Mouse (Mus musculus): Measurements from ENCODE around the gene Gimap5.

Gimap5 gene

DNA sequence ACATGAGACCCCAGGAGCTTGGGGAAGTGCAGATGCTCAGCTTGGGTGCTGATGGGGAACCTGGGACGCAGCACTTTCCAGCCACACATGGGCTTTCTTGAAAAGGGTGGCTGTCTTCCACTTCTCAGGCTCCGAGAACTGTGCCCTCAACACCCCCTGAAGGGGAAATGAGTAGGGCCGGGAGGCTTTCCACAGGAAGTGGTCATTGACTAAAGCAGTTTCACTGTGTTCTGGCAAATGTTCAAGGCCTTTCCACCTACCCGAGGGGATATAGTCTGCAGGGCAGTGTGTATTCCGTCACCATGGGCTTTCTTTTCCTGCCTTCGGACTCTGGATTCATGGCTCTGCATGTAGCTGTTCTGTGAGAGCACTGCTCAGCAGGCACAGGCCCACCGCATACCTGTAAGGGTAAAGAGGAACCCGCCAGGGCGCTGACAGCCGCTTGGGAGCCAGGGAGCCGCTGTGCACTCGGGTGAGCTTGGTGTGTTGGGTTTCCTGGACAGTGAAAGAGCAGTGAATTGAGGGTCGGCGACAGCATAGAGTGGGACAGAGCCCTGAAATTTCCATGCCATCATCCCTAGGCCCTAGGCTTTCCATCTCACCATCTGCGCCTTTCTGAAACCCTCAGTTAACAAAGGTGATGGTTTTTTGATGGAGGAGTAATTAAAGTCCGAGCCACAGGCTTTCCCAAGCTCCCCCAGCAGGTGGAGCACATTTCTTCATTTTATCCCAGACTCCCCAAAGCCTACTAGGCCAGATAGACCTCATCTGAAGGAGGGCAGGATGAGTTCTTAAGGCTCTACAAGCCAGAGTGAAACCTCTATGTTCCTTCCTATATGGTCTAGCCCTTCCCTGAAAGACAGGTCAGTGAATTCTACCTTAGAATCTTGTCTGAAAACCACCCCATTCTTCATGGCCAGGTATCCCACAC lies at the start of gene Gimap5:
Gene Gimap5, plus strand, starts transcription at position 239 of the 931 bp plus-strand sequence.
- DNase-seq: peak; percentile 46

DNA sequence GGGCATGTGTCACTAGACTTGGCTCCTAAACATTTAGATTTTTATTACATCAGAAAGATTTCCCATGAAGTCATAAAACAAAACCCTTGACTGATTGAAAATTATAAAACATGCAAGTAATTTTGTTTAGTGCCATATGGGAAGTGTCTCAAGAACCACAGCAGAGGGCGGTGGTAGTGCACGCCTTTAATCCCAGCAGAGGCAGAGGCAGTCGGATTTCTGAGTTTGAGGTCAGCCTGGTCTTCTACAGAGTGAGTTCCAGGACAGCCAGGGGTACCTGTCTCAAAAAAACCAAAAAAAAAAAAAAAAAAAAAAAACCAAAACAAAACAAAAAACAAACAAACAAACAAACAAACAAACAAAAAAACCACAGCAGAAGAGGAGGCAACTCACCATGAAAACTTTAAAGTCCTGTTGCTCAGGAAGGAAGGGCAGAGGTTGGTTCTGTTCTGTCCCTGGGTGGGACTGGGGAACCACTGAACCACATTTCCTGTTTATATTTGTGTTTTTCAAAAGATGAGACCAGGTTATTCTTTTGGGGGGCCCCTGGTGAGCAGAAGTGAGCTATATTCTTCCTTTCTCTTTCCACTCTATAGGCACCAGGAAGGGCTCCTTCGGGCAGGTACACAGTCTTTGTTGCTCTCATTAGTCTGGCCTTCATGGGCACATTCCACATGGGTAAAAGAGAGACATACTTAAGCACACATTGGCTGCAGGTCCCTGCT lies 49.0 kb upstream of the Gimap5 start:
- no peak for DNase-seq

DNA sequence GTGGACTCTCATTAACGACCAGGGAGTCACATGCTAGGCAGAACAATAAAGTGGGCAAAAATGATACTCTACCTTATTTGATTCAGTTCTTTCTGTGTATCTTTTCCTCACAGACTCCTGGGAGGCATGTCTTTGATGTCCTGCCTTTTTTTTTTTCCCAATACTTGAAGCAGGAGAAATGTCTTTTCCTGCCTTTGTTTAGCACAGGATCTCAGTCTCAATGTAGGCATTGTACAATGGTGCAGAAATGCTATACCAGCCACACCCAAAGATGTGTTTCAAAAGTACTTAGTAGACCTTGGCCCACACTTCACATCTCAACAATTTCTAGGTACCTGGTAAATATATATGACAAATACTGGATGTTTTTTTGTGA lies 48.5 kb upstream of the Gimap5 start:
- DNase-seq: no peak

DNA sequence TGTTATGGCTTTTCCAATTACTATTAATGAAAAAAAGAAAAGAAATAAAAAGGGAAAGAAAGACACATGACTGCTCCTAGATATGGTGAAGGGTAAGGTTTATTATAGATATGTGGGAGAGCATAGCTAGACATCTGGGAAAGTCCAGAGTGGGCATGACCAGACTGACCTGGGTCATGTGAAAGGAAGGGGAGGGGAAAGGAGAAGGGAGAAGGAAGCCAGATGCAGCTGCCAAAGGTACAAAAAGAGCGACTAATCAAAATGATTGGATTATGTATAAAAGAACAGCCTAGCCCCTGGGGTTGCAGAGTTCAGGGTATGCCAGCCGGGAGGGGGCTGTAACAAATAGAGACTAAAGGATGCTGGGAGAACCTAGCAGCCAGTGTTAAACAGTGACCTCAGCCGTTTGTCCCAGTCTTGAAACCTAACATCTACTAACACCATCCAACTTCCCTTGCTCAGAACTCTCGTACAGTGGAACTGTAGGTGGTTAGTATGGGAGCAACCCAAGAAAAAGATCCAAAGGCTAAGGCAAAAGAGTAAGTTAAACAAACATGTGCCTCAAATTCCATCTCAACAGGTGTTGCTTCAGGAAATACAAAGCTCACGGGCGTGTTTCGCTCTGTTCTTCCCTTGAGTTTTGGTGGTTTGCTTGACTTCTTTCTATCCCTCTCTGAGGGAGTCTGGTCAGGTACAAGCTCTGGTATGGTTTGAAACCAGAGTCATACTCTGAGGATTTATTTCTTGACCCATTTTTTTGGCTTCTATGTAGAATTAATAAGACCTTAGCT lies 47.7 kb upstream of the Gimap5 start:
- no peak for DNase-seq

DNA sequence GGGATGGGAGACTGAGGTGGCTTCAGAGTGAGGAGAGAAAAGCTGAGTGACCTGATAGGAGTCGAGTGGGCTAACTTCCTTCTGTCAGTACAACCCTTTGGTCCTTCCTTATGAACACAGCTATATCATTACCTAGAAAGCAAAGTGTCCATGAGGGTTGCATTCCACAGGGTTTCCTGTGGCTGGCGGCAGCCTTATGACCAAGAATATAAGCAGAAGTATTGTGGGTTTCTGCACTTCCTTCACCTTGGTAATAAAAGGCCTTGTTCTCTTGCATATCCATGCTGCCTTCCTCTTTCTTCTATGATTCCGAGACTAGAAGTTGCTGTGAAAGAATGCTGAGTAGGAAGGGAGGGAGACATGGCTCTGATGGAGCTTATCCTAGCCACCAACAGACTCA lies 47.1 kb upstream of the Gimap5 start:
- no peak for DNase-seq

DNA sequence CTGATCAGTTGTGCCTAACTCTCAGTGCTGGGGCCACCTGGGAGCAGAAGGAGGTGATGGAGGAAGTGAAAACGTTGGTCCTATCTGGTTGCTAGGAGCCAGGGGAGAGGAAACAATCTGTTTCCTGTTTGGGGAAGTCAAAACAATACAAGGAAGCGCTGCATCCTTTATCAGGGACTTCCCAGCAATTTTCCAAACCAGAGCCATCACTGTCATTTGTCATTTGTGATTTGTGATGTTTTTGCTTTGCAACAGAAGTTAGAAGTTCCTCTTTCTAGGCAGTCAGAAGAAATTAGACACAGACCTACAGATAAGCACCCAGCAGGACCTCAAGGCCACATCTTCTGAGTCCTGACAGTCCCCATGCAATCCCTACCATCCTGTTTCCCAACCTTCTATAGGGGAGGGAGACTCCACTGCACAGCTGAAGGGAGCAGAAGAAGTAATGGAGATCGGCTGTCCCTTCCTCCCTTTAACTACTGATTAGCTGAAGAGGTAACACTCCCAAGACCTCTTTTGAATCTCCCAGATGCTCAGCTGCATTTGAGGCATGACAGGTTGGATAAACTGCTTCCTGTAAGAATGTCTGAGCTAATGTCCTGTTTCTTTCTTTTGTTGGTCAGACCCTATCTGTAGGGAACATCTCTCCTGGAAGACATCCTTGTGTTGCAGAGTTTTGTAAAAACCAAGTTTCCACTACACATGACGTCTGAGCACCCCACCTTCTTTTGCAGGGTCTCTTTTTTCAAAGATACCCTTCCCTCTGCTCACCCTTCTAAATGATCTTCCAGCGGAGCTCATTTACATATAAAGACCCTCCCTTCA lies 45.5 kb upstream of the Gimap5 start:
- DNase-seq: no peak

DNA sequence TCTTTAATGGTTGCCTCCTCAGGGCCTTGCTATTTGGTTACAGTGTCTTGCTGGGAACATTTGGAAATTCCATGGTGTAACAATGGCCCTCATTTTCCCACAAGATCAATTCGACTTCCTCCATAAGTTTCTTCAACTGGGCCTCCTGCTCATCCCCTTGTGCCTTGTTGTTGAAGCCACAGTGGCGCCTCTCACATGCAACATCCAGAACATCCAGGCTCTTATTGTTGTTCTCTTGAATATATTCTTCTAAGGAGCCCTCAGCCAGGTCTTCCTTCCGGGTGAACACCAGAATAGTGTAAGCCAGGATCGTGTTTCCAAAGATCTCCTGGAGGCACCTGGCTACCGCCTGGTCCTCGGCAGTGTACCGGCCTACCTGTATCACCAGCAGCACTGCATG lies 43.9 kb upstream of the Gimap5 start:
- no peak for DNase-seq

DNA sequence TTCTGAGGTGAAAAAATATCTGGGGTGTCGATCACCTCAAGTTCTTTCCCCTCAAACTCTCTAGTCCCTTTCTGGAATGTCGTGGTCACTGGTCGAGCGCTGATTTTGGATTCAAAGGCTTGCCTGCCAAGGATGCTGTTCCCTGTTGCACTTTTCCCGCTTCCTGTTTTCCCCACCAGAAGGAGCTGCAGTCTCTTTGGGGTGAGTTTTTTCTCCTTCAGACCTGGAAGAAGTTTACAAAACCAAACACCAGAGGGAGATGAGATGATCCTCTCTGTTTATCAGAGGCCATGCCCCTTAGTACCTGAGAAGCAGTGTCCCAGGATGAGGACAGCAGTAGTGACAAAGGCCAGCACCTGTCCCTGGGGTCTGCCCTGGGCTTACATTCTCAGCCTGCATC lies 43.4 kb upstream of the Gimap5 start:
- DNase-seq: no peak

DNA sequence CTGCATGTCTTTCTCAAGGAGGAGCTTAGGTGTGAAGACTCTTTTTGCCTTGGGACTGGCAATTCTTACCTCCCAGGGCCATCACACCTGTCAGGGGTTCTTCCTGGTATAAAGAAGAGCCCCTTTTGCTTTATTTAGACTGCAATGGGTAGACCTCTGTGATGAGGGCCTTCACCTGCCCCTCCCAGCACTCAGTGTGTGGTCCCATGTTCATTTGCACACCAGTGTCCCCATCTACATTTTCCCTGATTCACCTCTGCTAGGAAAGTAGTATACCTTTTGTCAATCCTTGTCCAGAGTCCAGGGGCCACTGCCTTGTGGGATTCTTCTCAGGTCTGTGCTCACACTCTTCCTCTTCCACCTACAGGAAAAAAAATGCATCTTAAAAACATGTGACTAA lies 41.9 kb upstream of the Gimap5 start:
- no peak for DNase-seq

DNA sequence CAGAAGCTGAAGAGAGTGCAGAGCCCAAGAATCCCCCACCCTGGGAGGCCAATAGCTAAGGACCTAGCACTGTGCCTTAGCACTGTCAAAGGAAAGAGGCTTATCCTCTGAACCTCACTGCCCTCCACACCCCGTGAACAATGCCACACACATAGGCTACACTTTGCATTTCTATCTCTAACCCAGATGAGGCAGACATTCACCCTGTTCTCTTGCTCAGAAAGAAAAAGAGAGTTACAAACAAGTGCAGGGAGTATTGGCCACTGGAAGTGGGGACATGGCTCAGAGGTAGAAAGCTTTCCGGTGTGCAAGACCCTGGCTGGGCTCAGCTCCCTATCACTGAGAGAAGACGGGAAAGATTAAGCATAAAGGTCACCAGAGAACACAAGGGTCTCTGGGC lies 39.9 kb upstream of the Gimap5 start:
- DNase-seq: no peak

DNA sequence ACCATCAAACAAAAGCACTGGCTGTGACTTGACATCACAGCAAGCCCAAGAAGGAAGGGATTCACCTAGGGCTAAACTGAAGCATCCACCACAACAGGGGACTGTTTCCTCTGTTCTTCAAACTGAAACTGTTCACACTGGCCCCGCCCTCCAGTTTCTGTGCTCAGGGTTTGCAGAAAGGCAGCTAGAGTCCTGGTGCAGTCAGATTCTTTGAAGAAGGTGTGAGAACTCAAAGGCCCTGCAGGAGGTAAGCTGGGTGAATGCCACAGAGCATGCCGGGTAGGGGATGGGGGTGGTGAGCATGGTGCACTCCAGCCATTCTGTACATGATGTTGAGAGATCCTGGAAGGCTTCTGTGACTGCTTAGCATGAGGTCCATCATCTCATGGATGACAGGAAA lies 27.5 kb upstream of the Gimap5 start, which contains the start of the genes Gm28053 and Gimap7:
Gene Gm28053, plus strand, starts transcription at position 153 of the 400 bp plus-strand sequence.
Gene Gimap7, plus strand, starts transcription at position 167 of the 400 bp plus-strand sequence.
- DNase-seq: no peak

DNA sequence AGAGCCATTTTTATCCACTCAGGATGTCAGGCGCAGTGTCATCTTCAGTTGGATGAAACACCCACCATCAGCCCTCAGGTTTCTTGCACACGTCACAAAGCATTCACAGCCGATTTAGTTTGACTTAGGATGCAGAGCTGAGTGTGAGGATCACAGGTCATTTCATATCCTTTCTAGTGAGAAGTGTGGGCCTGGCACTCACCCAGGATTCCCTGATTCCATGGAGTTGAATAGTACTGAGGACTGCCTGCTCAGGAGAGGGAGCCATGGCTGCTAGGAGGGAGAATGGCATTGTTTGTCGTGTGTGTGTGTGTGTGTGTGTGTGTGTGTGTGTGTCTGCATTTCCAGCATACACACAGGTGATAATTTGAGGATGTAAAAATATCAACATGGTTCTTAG lies 25.7 kb upstream of the Gimap5 start:
- no peak for DNase-seq

DNA sequence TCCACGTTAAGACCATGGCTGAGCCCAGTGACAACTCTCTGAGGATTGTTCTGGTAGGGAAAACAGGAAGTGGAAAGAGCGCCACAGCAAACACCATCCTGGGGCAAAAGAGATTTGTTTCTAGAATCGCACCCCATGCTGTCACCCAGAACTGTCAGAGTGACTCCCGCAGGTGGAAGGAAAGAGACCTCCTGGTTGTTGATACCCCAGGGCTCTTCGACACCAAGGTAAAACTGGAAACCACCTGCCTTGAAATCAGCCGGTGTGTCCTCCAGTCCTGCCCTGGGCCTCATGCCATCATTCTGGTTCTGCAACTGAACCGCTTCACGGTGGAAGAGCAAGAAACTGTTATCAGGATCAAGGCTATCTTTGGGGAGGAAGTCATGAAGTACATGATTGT lies 22.5 kb upstream of the Gimap5 start:
- DNase-seq: no peak

DNA sequence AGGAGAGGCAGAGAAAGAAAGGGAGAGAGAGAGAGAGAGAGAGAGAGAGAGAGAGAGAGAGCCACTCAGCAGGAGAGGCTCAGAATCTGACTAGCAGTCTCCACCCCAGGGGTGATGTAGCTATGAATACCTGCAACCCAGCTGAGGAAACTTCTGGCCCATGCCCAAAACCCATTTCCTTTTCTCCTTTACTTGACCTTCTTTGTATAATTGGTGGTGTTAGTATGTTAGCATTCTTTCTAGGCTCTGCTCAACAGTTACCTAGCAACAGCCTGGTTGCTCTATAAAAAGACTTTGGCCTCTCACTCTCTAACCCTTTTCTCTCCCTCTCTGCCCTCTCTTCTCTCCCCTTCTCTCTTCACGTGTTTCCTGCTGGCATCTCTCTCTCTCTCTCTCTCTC lies 20.5 kb upstream of the Gimap5 start:
- DNase-seq: peak; percentile 13

DNA sequence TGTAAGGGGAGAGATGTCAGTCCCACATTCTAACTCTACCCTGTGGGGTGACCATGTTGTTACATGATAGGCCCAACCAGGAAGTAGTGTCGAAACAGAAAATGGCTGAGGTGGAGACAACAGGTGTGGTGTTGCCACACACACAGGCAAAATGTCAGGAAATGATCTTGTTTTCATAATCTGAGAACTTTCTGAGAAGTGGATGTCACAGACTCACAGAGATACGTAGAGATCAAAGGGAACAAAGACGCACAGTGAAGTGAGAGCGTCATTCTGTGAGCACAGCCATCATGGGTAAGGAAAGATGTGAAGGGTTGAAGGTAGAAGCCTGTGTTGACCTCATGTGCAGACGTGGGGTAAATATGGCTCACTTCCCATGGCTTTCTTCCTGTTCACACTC lies 18.2 kb upstream of the Gimap5 start:
- no peak for DNase-seq

DNA sequence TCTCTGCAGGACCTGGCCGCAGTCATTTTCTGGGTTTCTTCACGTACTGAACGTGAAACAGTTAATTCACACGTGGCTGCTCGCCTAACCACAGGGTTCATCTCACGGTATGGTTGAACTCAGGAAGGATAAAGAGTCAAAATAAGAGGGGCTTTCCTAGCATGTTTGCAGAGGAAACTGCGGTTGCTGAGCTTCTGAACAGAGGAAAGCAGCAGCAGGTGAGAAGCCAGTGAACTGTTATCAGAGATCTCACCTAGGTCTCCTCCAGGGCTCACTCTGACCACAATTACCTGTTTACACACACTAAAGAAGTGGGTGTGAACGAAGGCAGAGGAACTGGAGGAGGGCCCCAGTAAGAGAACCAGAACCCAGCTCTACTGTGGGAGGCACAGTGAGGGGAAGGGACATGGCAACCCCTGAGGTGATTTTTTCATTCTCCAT lies 13.1 kb upstream of the Gimap5 start:
- DNase-seq: no peak

DNA sequence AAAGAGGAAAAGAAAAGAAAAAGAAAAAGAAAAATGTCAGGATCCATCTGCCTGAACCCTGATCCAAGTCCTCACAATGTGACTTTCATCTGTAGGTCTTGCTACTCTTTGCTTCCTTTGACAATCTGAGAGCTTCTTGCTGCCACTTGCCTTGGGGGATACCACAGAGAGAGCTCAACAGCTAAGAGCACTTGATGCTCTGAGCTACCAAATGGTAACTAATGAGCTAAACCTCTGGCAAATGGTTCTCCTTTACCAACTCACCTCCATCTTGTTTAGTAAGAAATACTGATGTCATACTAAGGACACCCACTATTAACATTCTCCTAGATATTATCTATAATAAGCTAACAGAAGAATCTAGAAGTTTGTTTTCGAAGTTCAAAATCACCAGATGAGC lies 12.3 kb upstream of the Gimap5 start:
- DNase-seq: no peak

DNA sequence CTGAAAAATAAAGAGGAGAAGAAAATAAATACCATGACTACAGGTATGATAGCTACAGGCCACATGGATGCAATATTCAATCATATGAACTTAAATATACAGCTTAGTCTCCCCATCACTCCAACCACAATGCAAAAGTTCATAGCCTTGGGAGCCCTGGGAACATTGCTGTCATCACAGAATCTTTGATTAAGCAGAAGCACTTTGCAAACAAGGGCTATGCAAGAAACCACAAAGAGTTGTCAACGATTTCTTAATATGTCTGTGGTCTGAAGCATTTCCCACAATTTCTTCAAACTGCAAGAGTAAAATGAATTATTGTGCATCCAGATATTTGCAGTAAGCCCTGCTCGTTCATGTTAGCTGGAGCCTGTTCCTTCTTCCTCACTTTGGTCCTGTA lies 8.9 kb upstream of the Gimap5 start:
- no peak for DNase-seq

DNA sequence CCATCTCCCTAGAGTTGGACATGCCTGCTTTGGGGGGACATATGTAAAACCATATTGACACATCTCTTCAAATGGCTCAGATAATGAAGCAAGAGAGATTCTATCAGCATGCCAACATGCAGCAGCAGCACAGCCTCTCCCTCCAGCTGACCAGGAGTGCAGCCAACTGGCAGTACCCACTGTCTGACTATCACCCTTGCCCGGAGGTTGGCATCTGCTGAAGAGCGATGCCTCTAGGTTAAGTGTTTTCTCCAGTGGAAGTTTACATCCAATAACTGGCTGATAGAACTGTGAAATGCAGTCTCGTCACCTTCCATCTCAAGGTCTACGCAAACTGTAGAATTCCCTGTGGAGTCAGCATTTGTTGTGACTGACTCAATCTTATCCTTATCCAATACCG lies 8.3 kb upstream of the Gimap5 start:
- DNase-seq: no peak

DNA sequence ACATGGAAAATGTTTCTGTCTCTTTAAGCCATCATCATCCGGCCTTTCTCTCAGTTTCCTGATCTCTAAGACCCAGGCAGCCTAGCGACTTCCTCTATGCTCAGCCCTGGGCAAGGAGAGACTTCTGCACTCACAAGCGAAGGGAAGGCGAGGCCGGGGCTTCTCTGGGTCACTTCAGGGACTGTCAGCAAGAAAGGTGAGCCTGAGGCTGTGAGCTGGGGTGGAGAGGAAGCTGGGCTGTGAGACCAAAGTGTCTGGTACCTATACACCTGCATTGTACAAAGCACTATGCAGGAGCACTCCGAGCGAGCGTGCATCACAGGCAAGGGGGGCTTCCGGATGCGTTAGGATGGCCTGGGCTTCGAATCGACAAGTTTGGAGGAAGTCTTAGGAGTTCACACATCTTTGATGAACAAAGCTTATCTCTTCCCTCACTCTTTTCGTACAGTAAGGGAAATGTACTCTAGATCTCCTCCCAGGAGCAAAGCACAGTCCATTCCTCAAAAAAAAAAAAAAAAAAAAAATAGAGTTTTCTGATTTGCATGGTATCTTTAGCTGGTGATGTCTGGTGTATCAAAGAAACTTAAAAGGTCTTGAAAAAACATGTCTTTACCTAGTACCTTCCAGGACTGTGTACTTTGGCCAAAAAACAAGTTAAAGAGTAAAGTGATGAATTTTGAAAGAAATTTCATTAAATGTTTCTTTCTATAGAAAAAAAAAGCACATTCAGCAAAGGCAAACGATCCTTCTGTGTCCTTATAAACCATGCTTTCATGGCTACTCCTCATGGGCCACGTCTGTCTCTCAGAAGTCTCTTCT lies 6.8 kb upstream of the Gimap5 start, which contains the start of gene Gimap1:
Gene Gimap1, plus strand, starts transcription at position 94 of the 819 bp plus-strand sequence.
- no peak for DNase-seq

DNA sequence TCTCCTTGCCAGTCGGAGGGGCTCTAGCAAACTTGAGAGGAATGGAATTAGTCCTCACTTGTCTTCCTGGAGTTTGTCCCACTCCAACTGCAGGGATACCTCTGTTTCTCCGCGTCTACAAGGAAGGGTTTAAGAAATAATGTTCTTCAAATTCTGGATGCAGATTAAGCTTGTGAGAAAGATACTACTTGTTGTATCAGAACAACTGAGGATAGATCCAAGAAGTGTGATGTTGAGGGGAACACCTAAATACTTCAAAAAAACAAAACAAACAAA lies 6.3 kb upstream of the Gimap5 start:
- no peak for DNase-seq

Data from retina, postnatal 1 day (tissue).